Mouse (Mus musculus) splenic B cell, adult 2 months (primary cell): ENCODE measurements around the gene Ism2.
A peak's percentile ranks its signal among the peaks of the same experiment; 100 is the strongest.

Source experiments
- DNase-seq: peaks from one replicate; pipeline ENCODE4 v3.0.0-alpha.2; 2011; ENCODE audit warnings: low read depth, low spot score
- H3K27me3 ChIP-seq: 2 replicates; pipeline ENCODE4 v1.6.1; 2012; ENCODE audit warnings: mild to moderate bottlenecking, low read length, moderate library complexity, mixed read lengths; ENCODE audit not compliant: control insufficient read depth, poor library complexity, insufficient read depth, severe bottlenecking
- H3K36me3 ChIP-seq: 2 replicates; pipeline ENCODE4 v1.6.1; 2012; ENCODE audit warnings: mild to moderate bottlenecking, low read length, moderate library complexity, mixed read lengths; ENCODE audit not compliant: control insufficient read depth, poor library complexity, insufficient read depth, severe bottlenecking

Gene Ism2

GRCm38 (mm10) chr12:87299657-87300440 lies at the start of gene Ism2:
TSS of gene Ism2 (minus strand) at chr12:87299705.
- DNase-seq = no peak
- Histone ChIP-seq H3K27me3 (peaks cover 3% of the 10 kb centered on the region), H3K36me3 (no peaks in the 10 kb centered on the region)

DNA sequence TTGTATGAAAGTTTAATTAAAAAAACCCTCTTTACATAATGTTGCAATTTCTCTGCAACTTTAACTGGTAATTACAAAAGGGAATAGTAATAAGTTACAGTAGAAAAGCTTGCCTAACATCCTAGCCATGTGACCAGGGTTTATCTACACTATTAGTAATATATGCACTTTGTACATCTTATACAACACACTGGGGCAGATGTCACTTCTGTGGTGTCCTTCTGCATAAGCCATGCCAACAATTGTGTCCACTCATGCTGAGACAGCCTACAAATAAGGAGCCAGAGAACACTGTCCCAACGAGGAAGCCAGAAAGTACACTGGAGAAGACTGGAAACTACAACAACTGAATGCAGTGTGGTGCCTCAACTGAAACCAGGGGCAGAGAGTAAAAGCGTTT lies 48.5 kb upstream of the Ism2 start:
- no peaks in the 10 kb centered on the region for H3K27me3 ChIP-seq
- DNase-seq = no peak
- no peaks in the 10 kb centered on the region; the same call in 1 of the 2 replicates for H3K36me3 ChIP-seq

DNA sequence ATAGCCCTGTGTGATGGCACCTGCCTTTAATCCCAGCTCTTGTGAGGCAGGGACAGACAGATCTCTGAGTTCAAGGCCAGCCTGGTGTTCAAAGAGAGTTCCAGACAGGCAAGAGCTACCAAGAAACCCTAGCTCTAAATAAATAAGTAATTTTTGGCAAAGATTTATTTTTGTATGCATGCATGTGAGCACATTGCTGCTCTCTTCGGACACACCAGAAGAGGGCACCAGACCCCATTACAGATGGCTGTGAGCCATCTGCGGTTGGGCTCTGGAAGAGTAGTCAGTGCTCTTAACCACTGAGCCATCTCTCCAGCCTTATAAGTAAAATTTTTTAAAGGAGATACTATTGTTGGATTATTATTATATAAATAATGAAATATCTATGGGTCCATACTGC lies 48.0 kb upstream of the Ism2 start:
- DNase-seq = no peak
- Histone ChIP-seq H3K36me3 (no peaks in the 10 kb centered on the region; the same call in 1 of the 2 replicates), H3K27me3 (no peaks in the 10 kb centered on the region)

GRCm38 (mm10) chr12:87343084-87343605 lies 43.6 kb upstream of the Ism2 start:
- H3K36me3 ChIP-seq = no peaks in the 10 kb centered on the region; the same call in none of the 2 replicates
- H3K27me3 ChIP-seq = no peaks in the 10 kb centered on the region
- DNase-seq = no peak

- no peaks in the 10 kb centered on the region for H3K27me3 ChIP-seq
- no peak for DNase-seq
Observed at GRCm38 (mm10) chr12:87338082-87338481, 38.6 kb upstream of the Ism2 start.

GRCm38 (mm10) chr12:87334886-87335285 lies 35.4 kb upstream of the Ism2 start:
- no peaks in the 10 kb centered on the region for H3K27me3 ChIP-seq
- peak; percentile 61 for DNase-seq

More at GRCm38 (mm10) chr12:87338082-87338481, 38.6 kb upstream of the Ism2 start:
- H3K36me3 ChIP-seq = peaks cover 3% of the 10 kb centered on the region

DNA sequence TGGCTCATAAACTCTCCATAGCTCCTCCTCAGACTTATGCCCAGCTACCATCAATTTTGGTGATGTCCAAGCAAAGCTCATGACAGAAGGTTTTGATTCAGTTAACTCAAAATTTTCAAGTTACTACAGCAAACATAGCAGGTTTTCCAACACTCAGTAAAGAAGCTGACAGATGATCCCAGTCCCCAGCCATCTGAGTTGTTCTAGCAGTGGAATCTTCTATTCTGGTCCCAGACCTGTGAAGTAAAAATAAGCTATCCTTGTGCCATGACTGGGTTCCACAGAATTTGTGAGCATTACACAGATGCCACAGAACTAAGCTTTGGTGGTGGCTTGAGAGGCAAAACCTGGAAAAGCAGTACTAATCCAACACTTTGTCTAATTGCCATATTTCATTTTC lies 34.3 kb upstream of the Ism2 start:
- H3K36me3 ChIP-seq = peaks cover 3% of the 10 kb centered on the region; the same call in 1 of the 2 replicates

More at GRCm38 (mm10) chr12:87334886-87335285, 35.4 kb upstream of the Ism2 start:
- peaks cover 3% of the 10 kb centered on the region; the same call in 1 of the 2 replicates for H3K36me3 ChIP-seq

GRCm38 (mm10) chr12:87332511-87332910 lies 33.0 kb upstream of the Ism2 start:
- H3K27me3 ChIP-seq = no peaks in the 10 kb centered on the region
- DNase-seq = no peak
- H3K36me3 ChIP-seq = peaks cover 3% of the 10 kb centered on the region; the same call in 1 of the 2 replicates

More for the DNA sequence above, 34.3 kb upstream of the Ism2 start:
- no peaks in the 10 kb centered on the region for H3K27me3 ChIP-seq
- DNase-seq = no peak

DNA sequence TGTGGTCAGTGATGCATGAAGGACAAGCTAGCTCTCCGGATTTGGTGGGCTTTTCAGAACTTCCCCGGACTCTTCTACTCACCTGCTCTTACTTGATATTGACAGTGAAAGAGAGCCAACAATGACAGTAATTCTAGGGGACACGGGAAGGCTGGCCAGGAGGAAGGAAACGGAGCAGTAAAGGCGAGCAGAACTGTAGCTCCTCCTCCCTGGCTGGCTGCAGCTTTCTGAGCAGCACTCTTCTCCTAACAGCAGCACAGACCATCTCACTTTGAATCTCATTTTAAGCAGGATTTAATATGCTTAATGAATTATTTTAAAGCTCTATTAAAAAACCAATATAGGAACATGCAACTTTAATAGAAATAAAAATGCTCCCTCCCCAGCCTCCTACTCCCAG lies 32.4 kb upstream of the Ism2 start:
- Histone ChIP-seq H3K27me3 (no peaks in the 10 kb centered on the region), H3K36me3 (peaks cover 3% of the 10 kb centered on the region; the same call in 1 of the 2 replicates)
- DNase-seq = no peak

DNA sequence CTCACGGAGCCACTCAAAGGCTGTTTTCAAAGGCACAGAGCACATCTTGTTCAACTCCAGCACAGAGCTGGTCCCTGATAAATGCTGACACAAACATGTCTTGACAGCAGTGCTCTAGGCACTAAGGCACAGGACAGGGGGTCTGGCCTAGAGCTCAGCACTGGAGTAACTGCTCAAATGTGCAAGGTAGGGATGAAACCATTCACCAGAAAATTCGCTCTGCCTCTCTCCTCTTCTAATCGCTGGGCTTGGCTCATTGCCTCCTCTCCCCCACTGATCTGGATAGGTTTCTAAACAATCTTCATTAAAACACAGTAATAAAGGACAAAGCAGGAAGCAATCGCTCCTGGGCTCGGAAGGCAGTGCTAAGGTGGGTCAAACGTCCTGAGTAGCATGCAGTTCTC lies 31.6 kb upstream of the Ism2 start:
- Histone ChIP-seq H3K27me3 (no peaks in the 10 kb centered on the region), H3K36me3 (peaks cover 3% of the 10 kb centered on the region; the same call in 1 of the 2 replicates)
- no peak for DNase-seq

DNA sequence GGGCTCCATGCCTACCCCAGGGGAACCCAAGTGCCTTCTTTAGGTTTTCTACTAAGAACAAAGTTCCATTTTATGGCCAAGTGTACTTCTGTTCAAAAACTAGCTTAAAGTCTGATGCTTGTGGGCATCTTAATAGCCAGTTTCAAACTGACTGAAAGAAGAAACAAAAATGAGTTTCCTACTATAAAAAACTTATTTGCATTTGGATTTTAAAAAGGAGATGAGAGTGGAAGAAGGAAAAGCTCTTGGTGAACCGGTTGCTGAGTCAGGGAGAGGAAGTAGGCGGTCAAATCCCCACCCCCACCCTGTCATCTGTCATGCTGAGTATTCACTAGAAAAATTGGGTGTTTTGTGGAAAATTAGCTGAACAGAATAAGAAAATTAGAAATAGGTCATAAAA lies 30.7 kb upstream of the Ism2 start:
- no peak for DNase-seq
- H3K36me3 ChIP-seq = peaks cover 3% of the 10 kb centered on the region; the same call in 1 of the 2 replicates

DNA sequence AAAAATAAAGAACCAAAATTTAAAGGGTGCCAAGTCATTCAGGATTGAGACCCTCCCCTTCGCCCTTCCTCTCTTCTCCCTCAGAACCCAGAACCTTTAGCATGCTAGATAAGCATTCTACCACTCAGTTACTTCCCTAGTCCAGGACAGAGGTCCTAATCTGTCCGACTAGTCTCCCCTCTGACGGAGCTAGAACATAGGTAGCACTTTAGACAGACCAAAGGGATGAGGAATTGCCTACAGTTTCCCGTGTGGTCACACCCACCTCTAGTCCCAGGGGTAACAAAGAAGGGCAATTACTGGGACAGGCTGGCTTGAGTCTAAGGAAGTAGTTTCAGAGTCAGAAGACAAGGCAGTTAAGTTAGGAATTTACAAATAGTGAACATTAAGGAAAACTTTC lies 28.5 kb upstream of the Ism2 start:
- DNase-seq = no peak
- no peaks in the 10 kb centered on the region; the same call in 1 of the 2 replicates for H3K36me3 ChIP-seq
- no peaks in the 10 kb centered on the region for H3K27me3 ChIP-seq

More for the DNA sequence above, 30.7 kb upstream of the Ism2 start:
- H3K27me3 ChIP-seq = no peaks in the 10 kb centered on the region

DNA sequence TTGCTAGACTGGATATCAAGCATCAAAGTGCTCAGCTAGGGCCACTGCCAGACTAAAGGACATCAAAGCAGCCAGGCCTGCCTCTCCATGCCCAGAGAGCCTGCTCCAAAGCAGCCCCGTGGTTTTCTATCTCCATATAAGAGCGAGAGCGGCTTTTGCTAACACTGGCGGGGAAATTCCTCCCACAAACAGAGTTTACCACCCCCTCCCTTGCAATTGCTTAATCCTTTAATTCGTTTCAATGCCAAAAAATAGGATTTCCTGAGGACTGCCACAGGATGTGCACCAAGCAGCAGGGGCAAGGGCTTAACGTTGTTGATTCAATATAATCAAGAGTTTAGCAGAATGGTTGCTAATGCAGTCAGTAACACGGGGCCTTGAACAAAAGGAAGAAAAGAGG lies 28.1 kb upstream of the Ism2 start:
- no peaks in the 10 kb centered on the region for H3K27me3 ChIP-seq
- H3K36me3 ChIP-seq = no peaks in the 10 kb centered on the region; the same call in 1 of the 2 replicates
- no peak for DNase-seq

- no peaks in the 10 kb centered on the region for H3K27me3 ChIP-seq
- no peak for DNase-seq
- 0 out of 2 replicates have a peak, but pooled peaks cover 2% of the 10 kb centered on the region for H3K36me3 ChIP-seq
Observed at GRCm38 (mm10) chr12:87325452-87325851, 25.9 kb upstream of the Ism2 start.

DNA sequence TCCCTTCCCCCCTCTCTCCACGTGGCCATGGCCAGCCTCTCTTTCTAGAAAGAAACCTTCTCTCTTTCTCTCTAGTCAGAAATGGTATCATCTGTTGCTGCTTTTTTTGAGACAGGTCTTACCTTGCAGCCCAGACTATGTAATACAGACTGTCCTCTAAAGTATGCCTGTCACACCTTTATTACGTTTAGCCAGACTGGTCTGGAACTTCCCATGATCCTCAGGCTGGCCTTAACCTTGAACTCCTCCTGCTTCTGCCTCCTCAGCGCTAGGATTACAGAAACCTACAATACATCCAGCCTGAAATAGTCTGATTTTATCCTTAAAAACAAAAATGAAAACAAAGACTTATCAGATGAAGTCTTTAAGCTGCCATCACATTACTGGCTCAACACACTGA lies 19.7 kb upstream of the Ism2 start:
- no peak for DNase-seq
- H3K27me3 ChIP-seq = no peaks in the 10 kb centered on the region
- H3K36me3 ChIP-seq = 0 out of 2 replicates have a peak, but pooled peaks cover 4% of the 10 kb centered on the region
